Mouse (Mus musculus) CH12.LX (cell line): ENCODE results near the gene Klhdc8b.

ENCODE experiments used
- CTCF ChIP-seq, 2 experiments: IDR thresholded peaks in 1 of 2; conservative IDR thresholded peaks in 1 of 2; 2 replicates each; pipeline ENCODE4 v1.5.1; 2011 to 2012; ENCODE audit warnings: low read depth in 2 of 2, low read length in 2 of 2, improper control_type of control experiment in 1 of 2, inconsistent platforms in 1 of 2, mild to moderate bottlenecking in 1 of 2, moderate library complexity in 1 of 2
- GABPA ChIP-seq: IDR thresholded peaks from 2 replicates; pipeline ENCODE4 v1.6.1; 2012; ENCODE audit warnings: low read depth, low read length, improper control_type of control experiment, inconsistent platforms; ENCODE audit not compliant: insufficient replicate concordance
- MAZ ChIP-seq: IDR thresholded peaks from 2 replicates; pipeline ENCODE4 v1.6.1; 2012; ENCODE audit warnings: low read depth, mild to moderate bottlenecking, inconsistent platforms, low read length, improper control_type of control experiment, moderate library complexity
- SIN3A ChIP-seq: IDR thresholded peaks from 2 replicates; pipeline ENCODE4 v1.6.1; 2012; ENCODE audit warnings: low read length, improper control_type of control experiment, inconsistent platforms

- no peak for TF ChIP-seq SIN3A
- no peak for TF ChIP-seq MAZ
- TF ChIP-seq CTCF (conservative IDR thresholded peaks at IDR 0.05 in 1 of 2, IDR thresholded peaks at IDR 0.05 in 1 of 2; ENCODE audit: low read depth in 2 of 2, low read length in 2 of 2) = no peak
- TF ChIP-seq GABPA = no peak
These were observed 27.0 kb upstream of the Klhdc8b start for GRCm38 (mm10) chr9:108488403-108488802.
